Mouse (Mus musculus) layer of hippocampus, adult 11-12 months (tissue): ENCODE data around the gene Anapc10.
A peak's percentile ranks its signal among the peaks of the same experiment; 100 is the strongest.
"Not testable (repeated sequence)": the region's sequence is repeated elsewhere in the genome, so short reads cannot be mapped to it uniquely, and the experiment has no call there.

Experiments
- DNase-seq: peaks from one replicate; pipeline ENCODE4 v3.0.0; 2022; ENCODE audit warnings: low spot score

Anapc10 gene

GRCm38 (mm10) chr8:79711064-79711961 lies at the start of gene Anapc10, which contains the start of gene Abce1:
TSS of gene Anapc10 (plus strand) at chr8:79711820.
TSS of gene Abce1 (minus strand) at chr8:79711740.
- DNase-seq = peak; percentile 98

- DNase-seq = no peak
Measured at GRCm38 (mm10) chr8:79676461-79676860, 35.2 kb upstream of the Anapc10 start.

- DNase-seq = no peak
Measured at GRCm38 (mm10) chr8:79679005-79679404, 32.6 kb upstream of the Anapc10 start.

GRCm38 (mm10) chr8:79680083-79680482 lies 31.5 kb upstream of the Anapc10 start:
- not testable (repeated sequence) for DNase-seq

- no peak for DNase-seq
Measured at GRCm38 (mm10) chr8:79680555-79680954, 31.1 kb upstream of the Anapc10 start.

GRCm38 (mm10) chr8:79680965-79681364 lies 30.7 kb upstream of the Anapc10 start:
- no peak for DNase-seq

GRCm38 (mm10) chr8:79685927-79686326 lies 25.7 kb upstream of the Anapc10 start:
- not testable (repeated sequence) for DNase-seq

GRCm38 (mm10) chr8:79692531-79692930 lies 19.1 kb upstream of the Anapc10 start:
- DNase-seq = no peak

GRCm38 (mm10) chr8:79706687-79707086 lies 4.9 kb upstream of the Anapc10 start:
- no peak for DNase-seq

- DNase-seq = no peak
Measured at GRCm38 (mm10) chr8:79712676-79713075, 1.1 kb downstream of the Anapc10 start.

- no peak for DNase-seq
Measured at GRCm38 (mm10) chr8:79721537-79721936, 9.9 kb downstream of the Anapc10 start.

- no peak for DNase-seq
Measured at GRCm38 (mm10) chr8:79723308-79723707, 11.7 kb downstream of the Anapc10 start.

- no peak for DNase-seq
Measured at GRCm38 (mm10) chr8:79724589-79724988, 13.0 kb downstream of the Anapc10 start.

- no peak for DNase-seq
Measured at GRCm38 (mm10) chr8:79727900-79728299, 16.3 kb downstream of the Anapc10 start.

GRCm38 (mm10) chr8:79734304-79734703 lies 22.7 kb downstream of the Anapc10 start:
- DNase-seq = peak; percentile 41

GRCm38 (mm10) chr8:79748171-79748570 lies 36.6 kb downstream of the Anapc10 start:
- DNase-seq = no peak

GRCm38 (mm10) chr8:79748591-79748990 lies 37.0 kb downstream of the Anapc10 start:
- DNase-seq = no peak

GRCm38 (mm10) chr8:79750305-79750704 lies 38.7 kb downstream of the Anapc10 start:
- no peak for DNase-seq

- DNase-seq = not testable (repeated sequence)
Measured at GRCm38 (mm10) chr8:79794873-79795272, 83.3 kb downstream of the Anapc10 start.

GRCm38 (mm10) chr8:79796690-79797089 lies 85.1 kb downstream of the Anapc10 start:
- DNase-seq = no peak

GRCm38 (mm10) chr8:79804499-79804898 lies 92.9 kb downstream of the Anapc10 start:
- DNase-seq = no peak

- DNase-seq = no peak
Measured at GRCm38 (mm10) chr8:79806971-79807370, 95.4 kb downstream of the Anapc10 start.

- DNase-seq = no peak
Measured at GRCm38 (mm10) chr8:79826534-79826933, 114.9 kb downstream of the Anapc10 start.
